Mouse (Mus musculus): ENCODE measurements at regions not wholly inside any gene's neighbourhood (a gene's known extent, or its start where the extent isn't known, plus 50 kb on each side); places are given as distances from the start of the nearest gene placed in this dataset.

GRCm38 (mm10) chr11:17883276-17883675, 70.4 kb downstream of the Etaa1 start:
- DNase-seq (ENCODE audit: low spot score in 2 of 2): no peak
